Mouse (Mus musculus) ovary, adult 2 months (tissue): Measurements from ENCODE around the gene Rgma. TPM values are rescaled to one million over a fixed set of nuclear protein-coding genes. Genes with fewer than 3 reads are reported as not detected.

Source experiments
- polyA plus RNA-seq: library from polyadenylated mRNA; depleted of rRNA; stranded (reverse); fragments of >200 nt; gene quantifications from 2 replicates; pipeline ENCODE4 v1.2.3, GENCODE M21; 2012; rRNA removed

Gene Rgma
- 53.7 and 55.0 TPM in 2 replicates for polyA plus RNA-seq

DNA sequence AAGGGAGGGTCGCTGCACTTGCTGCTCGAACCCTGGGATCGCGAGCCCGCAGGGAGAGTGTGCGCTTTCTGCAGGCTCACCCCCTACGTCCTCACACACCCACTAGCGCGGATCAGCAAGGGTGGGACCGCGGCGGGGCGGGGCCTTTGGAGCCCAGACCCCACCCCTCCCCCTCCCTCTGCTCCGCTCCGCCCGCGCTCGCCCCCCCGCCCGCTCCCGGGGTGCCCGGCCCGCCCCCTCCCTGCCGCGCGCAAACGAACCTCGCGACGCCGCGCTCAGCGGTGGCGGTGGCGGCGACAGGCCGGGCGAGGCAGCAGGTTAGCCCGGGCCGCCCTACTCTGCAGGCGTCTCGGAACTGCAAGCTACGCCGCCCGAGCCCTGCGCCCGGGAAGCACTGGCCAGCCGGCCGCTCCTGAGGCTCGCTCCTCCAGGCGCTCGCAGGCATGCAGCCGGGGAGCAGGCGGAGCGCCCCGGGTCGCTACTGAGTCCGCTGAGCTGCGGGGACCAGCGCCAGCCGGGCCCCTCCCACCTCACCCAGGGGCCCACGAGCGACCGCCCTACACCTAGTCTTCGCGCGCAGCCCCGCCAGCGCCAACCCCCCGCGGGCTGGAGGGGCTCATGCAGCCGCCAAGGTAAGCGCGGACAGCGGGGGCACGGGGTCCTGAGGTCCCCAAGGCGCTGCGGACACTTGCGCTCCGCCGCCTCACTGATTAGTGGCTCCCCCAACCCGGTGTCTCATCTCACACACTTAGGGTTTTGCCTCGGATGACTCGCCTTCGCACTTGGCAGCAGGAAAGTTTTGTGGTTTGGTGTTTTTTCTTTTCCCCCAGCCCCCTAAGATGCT, at the start of gene Rgma:
Gene Rgma, plus strand, starts transcription at position 253 of the 844 bp plus-strand sequence.

Other genes with a start within 250 kb of the Rgma start
- 29.2 and 39.7 TPM in 2 replicates for gene Chd2, start 166.3 kb downstream of the Rgma start, polyA plus RNA-seq